ENCODE assay signal across 23 mouse cellular contexts in genomic region chr6:66967788-66968187, GRCm38 (mm10).
DNase-seq lines count a peak whose midpoint lies in the region; ATAC-seq and TF ChIP-seq lines count a peak whose summit lies in the region.
"Had no signal": no experiment of that assay in that cellular context is flagged by ENCODE, and none has a peak within 500 bp of the region (broad histone marks: within the 10 kb centered on the region; RNA-seq: fewer than 3 reads in every experiment).

No protein-coding gene starts in this region.

- H3K9me3 ChIP-seq in megakaryocyte, embryonic 14.5 days, result no peaks in the 10 kb centered on the region
- no peaks in the 10 kb centered on the region for H3K9me3 ChIP-seq in kidney, embryonic 16.5 days (ENCODE audit: low read length)
- H3K9me3 ChIP-seq in midbrain, postnatal 0 days (ENCODE audit: low read length), result no peaks in the 10 kb centered on the region
- H3K9me3 ChIP-seq: embryonic facial prominence, embryonic 15.5 days; forebrain, embryonic 10.5 days; G1E; limb, embryonic 13.5 days had no signal

- H3K36me3 ChIP-seq in heart, adult 2 months (ENCODE audit: control insufficient read depth, insufficient read depth, low read length), result no peaks in the 10 kb centered on the region; the same call in 1 of the 2 replicates
- H3K36me3 ChIP-seq in megakaryocyte, embryonic 14.5 days (replicated peaks; ENCODE audit: low read length), result peaks cover 7% of the 10 kb centered on the region
- H3K36me3 ChIP-seq in kidney, embryonic 16.5 days (ENCODE audit: insufficient read depth, low read length), result no peaks in the 10 kb centered on the region
- H3K36me3 ChIP-seq in midbrain, postnatal 0 days (ENCODE audit: insufficient read depth, low read length), result no peaks in the 10 kb centered on the region
- H3K36me3 ChIP-seq: embryonic facial prominence, embryonic 15.5 days; forebrain, embryonic 10.5 days; G1E; limb, embryonic 13.5 days had no signal

- no peak overlapping the region for H3K4me2 ChIP-seq in kidney, embryonic 16.5 days (replicated peaks; ENCODE audit: low read depth, low read length)
- H3K4me2 ChIP-seq in midbrain, postnatal 0 days (ENCODE audit: low read depth, low read length, poor library complexity, severe bottlenecking), result no peak overlapping the region
- H3K4me2 ChIP-seq: embryonic facial prominence, embryonic 15.5 days; limb, embryonic 13.5 days; midbrain, embryonic 11.5 days had no signal

- H3K27ac ChIP-seq in heart, adult 2 months, result no peak overlapping the region
- H3K27ac ChIP-seq in kidney, embryonic 16.5 days (ENCODE audit: low read length), result peak overlapping the region; percentile 67
- H3K27ac ChIP-seq in midbrain, postnatal 0 days (ENCODE audit: low read depth, low read length), result no peak overlapping the region
- H3K27ac ChIP-seq: embryonic facial prominence, embryonic 15.5 days; forebrain, embryonic 10.5 days; limb, embryonic 13.5 days; liver, embryonic 14.5 days had no signal

- H3K9ac ChIP-seq in heart, adult 2 months (ENCODE audit: low read depth, low read length), result no peak overlapping the region
- H3K9ac ChIP-seq in kidney, embryonic 16.5 days (replicated peaks; ENCODE audit: low read length), result no peak overlapping the region
- H3K9ac ChIP-seq in midbrain, postnatal 0 days (replicated peaks; ENCODE audit: low read length, poor library complexity, severe bottlenecking), result no peak overlapping the region
- H3K9ac ChIP-seq: embryonic facial prominence, embryonic 15.5 days; limb, embryonic 13.5 days; liver, embryonic 14.5 days had no signal

- 0 out of 2 replicates have a peak, but pooled peaks have one; percentile 7 for TF ChIP-seq CTCF in heart, adult 2 months (IDR thresholded peaks at IDR 0.05)
- no peak for TF ChIP-seq CTCF in midbrain, postnatal 0 days (IDR thresholded peaks at IDR 0.05)

- H3K27me3 ChIP-seq in heart, adult 2 months (ENCODE audit: control insufficient read depth, insufficient read depth, low read length), result no peaks in the 10 kb centered on the region
- no peaks in the 10 kb centered on the region for H3K27me3 ChIP-seq in megakaryocyte, embryonic 14.5 days (replicated peaks)
- no peaks in the 10 kb centered on the region for H3K27me3 ChIP-seq in kidney, embryonic 16.5 days (ENCODE audit: insufficient read depth, low read length)
- no peaks in the 10 kb centered on the region; the same call in 1 of the 2 replicates for H3K27me3 ChIP-seq in midbrain, postnatal 0 days (ENCODE audit: insufficient read depth, low read length)
- H3K27me3 ChIP-seq: embryonic facial prominence, embryonic 15.5 days; limb, embryonic 13.5 days had no signal

- H3K79me2 ChIP-seq in heart, adult 2 months (replicated peaks; ENCODE audit: control insufficient read depth, insufficient read depth, low read length), result no peaks in the 10 kb centered on the region; the same call in 1 of the 2 replicates

- peaks cover 18% of the 10 kb centered on the region for H3K4me1 ChIP-seq in heart, adult 2 months (ENCODE audit: control insufficient read depth, insufficient read depth, low read length)
- H3K4me1 ChIP-seq in megakaryocyte, embryonic 14.5 days, result peaks cover 91% of the 10 kb centered on the region
- peaks cover 27% of the 10 kb centered on the region for H3K4me1 ChIP-seq in kidney, embryonic 16.5 days (ENCODE audit: insufficient read depth, low read length)
- H3K4me1 ChIP-seq in midbrain, postnatal 0 days (ENCODE audit: insufficient read depth, low read length), result peaks cover 5% of the 10 kb centered on the region; the same call in 1 of the 2 replicates
- H3K4me1 ChIP-seq: embryonic facial prominence, embryonic 15.5 days had no signal

- intact Hi-C loops in heart, adult 2 months (cut with DNase I), result loop anchor here (10.0 kb wide), 1 partner anchor 357 kb away; no protein-coding TSS in a partner anchor

- DNase-seq in heart, adult 2 months, result no peak
- DNase-seq in heart, adult 18-20 months, result no peak
- DNase-seq in layer of hippocampus, postnatal 14 days (ENCODE audit: low spot score in 2 of 2), result no peak
- no peak for DNase-seq in midbrain, postnatal 0 days (ENCODE audit: low spot score)
- no peak for DNase-seq in adrenal gland, adult 2 months
- DNase-seq: adrenal gland, postnatal 36 days; cerebellum, adult 2 months; cerebellum, postnatal 36 days; layer of hippocampus, adult 9-11 months; lung, postnatal 4 days; retina, postnatal 1 day; right cerebral cortex, postnatal 4 days; thymus, postnatal 14 days had no signal

- WGBS in heart, adult 2 months, result 34% methylated on average over 2 of the region's 2 CpGs
- 20% methylated on average over 2 of the region's 2 CpGs for WGBS in kidney, embryonic 16.5 days
- WGBS in midbrain, postnatal 0 days, result 49% methylated on average over 2 of the region's 2 CpGs

- ATAC-seq in megakaryocyte, adult 5-6 weeks (ENCODE audit: poor library complexity, severe bottlenecking), result no peak
- peak; percentile 89 for ATAC-seq in kidney, embryonic 16.5 days (ENCODE audit: low FRiP score, low TSS enrichment)
- no peak for ATAC-seq in midbrain, postnatal 0 days (ENCODE audit: low FRiP score)
- ATAC-seq: hindbrain, embryonic 16.5 days had no signal

- no peak for TF ChIP-seq POLR2A in heart, adult 2 months (IDR thresholded peaks at IDR 0.05; ENCODE audit: insufficient read depth, low read depth, low read length)

- no peak for TF ChIP-seq EP300 in heart, adult 2 months (IDR thresholded peaks at IDR 0.05; ENCODE audit: insufficient read depth, low read depth, low read length)

- no peak overlapping the region for H3K4me3 ChIP-seq in heart, adult 2 months
- peak overlapping the region; percentile 24 for H3K4me3 ChIP-seq in megakaryocyte, embryonic 14.5 days (replicated peaks)
- H3K4me3 ChIP-seq in kidney, embryonic 16.5 days (ENCODE audit: low read length), result no peak overlapping the region
- H3K4me3 ChIP-seq in midbrain, postnatal 0 days (ENCODE audit: low read depth, low read length), result no peak overlapping the region
- H3K4me3 ChIP-seq: embryonic facial prominence, embryonic 15.5 days; forebrain, embryonic 10.5 days; limb, embryonic 13.5 days had no signal
